Mouse (Mus musculus) cerebellum, adult 2 months (tissue): Measurements from ENCODE around the gene Wnt11.

Experiments
- CTCF ChIP-seq: fragments of 200-500 bp; IDR thresholded peaks from 2 replicates; pipeline ENCODE4 v1.5.1; 2011; ENCODE audit warnings: low read depth, mild to moderate bottlenecking, control low read depth, low read length, moderate library complexity, borderline replicate concordance; ENCODE audit not compliant: insufficient read depth
- POLR2A ChIP-seq: fragments of 200-500 bp; IDR thresholded peaks from 2 replicates; pipeline ENCODE4 v1.6.1; 2011; ENCODE audit warnings: low read length, control low read depth, borderline replicate concordance; ENCODE audit not compliant: insufficient read depth

GRCm38 (mm10) chr7:98888810-98889209 lies 53.9 kb downstream of the Wnt11 start:
- TF ChIP-seq CTCF (no peak), POLR2A (no peak)
